Mouse (Mus musculus) gastrocnemius, adult 2 months (tissue): ENCODE results near the gene Oasl1. TPM values are rescaled to one million over a fixed set of nuclear protein-coding genes. Genes with fewer than 3 reads are reported as not detected.

Source experiments
- DNase-seq: peaks from one replicate; pipeline ENCODE4 v3.0.0; 2022
- H3K27ac ChIP-seq: fragments of 200-600 bp; 2 replicates; pipeline ENCODE4 v1.8.1; 2022; ENCODE audit warnings: mild to moderate bottlenecking
- H3K4me3 ChIP-seq: fragments of 200-600 bp; 2 replicates; pipeline ENCODE4 v1.8.1; 2022; ENCODE audit warnings: mild to moderate bottlenecking, moderate library complexity
- CTCF ChIP-seq: fragments of 200-600 bp; IDR thresholded peaks from 2 replicates; pipeline ENCODE4 v1.8.1; 2022; ENCODE audit warnings: antibody characterized with exemption, mild to moderate bottlenecking, moderate library complexity
- intact Hi-C: fragments of 180-260 bp; cut with DNase I; formaldehyde crosslinking; loops from one replicate; pipeline ENCODE4 v1.15.1; 2025
- total RNA-seq, 2 experiments: library from RNA; stranded (reverse); gene quantifications; 2 replicates each; pipeline ENCODE4 v1.2.3; 2021

The Oasl1 gene
- total RNA-seq, 2 experiments from 2014 or later: 0.64 TPM; not detected in 1

DNA sequence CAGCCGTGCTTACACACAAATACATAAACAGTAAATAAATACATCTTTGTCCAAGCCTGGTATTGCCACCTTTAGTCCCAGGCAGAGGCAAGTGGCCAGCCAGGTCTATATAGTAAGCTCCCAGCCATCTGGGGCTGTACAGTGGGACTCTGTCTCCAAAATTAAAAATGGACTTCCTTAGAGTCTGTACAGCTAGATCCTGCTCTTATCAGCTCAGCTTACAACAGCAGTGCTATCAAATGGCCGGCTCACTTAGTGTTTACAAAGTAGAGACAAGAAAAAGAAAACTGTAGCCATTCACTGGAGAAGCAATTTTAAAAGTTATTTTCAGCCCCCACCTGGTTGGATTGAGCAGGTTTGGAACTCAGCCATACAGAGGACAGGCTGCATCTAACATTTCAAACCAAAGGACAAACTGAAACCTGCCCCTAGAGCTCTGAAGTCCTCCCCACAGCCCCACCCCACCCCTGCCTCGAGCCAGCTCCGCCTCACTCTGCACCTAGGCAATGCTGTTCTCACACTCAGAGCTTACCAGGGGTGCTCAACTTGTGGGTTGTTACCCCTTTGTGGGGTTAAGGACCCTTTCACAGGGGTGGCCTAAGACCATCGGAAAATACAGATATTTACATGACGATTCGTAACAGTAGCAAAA lies 41.4 kb downstream of the Oasl1 start:
- intact Hi-C loops: no loop called here
- TF ChIP-seq CTCF: peak; percentile 9; the same call in 1 of the 2 replicates
- peak overlapping the region; percentile 50 for H3K4me3 ChIP-seq
- H3K27ac ChIP-seq: peak overlapping the region; percentile 79
- DNase-seq: peak; percentile 44

DNA sequence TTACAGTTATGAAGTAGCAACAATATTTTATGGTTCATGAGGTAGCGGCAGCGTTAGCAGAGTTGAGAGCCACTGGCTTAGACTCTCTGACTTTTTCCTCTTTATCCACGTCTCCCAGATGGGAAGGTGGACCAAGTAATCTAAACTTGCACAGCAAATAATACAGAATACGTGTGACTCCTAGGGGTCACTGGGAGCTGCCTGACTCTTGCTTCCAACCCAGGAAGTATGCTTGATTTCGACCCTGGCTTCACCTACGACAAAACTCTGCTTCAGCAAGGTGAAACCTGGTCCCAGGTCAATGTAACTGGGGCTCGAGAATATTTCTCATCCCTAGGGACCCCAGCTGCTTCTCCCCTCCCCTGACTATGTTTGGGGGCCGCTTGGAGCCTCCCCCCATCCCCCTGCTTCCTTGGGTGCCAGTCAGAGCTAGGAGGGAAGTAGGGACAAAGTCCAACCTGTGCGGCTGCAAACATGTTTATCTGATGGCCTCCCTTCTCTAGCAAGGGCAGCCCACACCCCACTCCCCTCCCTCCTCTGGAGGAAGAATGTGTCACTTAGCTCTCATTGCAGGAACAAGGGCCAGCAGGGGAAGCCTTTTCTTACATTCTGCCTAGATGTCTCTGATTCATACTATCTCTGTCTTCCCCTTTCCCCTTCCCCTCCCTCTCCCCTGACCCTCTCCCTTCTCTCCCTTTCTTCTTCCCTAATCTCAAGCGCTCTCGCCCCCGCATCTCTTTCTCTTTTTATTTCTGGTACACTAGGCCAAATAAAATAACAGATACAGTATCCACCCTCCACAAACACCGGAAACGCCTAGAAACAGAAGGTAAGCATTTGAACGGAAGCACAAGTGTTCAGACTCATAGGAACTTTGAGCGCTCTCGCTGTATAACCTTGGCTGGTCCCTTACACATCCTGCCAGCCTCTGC lies 42.2 kb downstream of the Oasl1 start:
- DNase-seq: no peak
- H3K27ac ChIP-seq: peak overlapping the region; percentile 38; the same call in 1 of the 2 replicates
- no peak for TF ChIP-seq CTCF

DNA sequence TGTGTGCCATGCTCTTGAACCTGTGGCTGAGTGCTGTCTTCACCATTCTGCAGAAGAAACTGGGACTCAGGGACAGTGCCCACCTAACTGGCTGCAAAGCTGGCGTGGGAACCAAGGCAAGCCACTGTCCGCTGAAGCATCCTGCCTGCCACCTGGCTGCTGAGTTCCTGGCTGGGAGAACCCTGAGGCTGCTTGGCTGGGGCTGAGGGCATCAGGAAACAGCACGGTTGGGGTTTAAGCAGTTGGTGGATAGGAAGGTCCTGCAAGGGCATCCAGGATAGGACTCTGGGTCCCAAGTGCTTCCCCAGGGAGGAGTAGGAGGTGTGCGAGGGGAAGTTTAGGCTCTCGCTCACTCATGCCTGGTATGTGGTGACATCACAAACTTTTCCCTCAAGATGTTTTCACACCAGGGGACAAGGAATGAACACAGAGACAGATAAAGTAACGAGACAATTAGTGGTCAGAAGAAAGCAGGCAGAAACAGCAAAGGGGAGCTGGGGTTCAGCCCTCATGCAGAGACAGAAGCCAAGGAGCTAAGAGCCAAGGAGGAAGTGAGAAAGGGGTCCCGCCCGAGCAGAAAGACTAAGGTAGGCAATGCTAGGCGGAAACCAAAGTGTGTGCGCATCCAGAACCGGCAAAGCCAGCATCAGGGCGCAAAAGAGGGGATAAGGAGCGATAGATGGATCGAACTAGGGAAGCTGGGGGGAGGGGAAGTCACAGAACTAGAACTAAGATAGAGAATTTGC lies 44.7 kb downstream of the Oasl1 start:
- DNase-seq: no peak
- TF ChIP-seq CTCF: no peak
- Histone ChIP-seq H3K4me3 (no peak overlapping the region), H3K27ac (no peak overlapping the region)
- intact Hi-C loops: no loop called here

More for the DNA sequence above, 42.2 kb downstream of the Oasl1 start:
- intact Hi-C loops: no loop called here
- no peak overlapping the region for H3K4me3 ChIP-seq

DNA sequence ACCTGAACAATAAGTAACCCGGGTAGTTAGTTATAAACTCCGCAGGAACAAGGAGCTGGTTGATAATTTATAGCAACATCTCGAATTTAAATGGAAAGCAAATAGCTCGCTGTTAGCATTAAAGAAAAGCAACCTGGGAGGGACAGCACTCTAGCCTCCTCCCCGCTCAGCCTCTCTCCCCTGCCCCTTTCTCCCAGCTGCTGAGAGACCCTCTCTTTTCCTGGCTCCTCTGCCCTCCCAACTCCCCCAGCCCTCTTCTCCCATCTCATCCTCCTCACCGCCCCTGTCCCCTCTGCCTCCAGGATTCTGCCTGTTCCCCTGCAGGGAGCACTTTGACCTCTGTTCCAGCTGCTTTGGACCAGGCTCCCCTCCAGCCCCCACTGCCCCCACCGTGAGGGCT lies 45.6 kb downstream of the Oasl1 start:
- no peak for DNase-seq
- Histone ChIP-seq H3K27ac (no peak overlapping the region), H3K4me3 (no peak overlapping the region)
- intact Hi-C loops: no loop called here
- no peak for TF ChIP-seq CTCF

DNA sequence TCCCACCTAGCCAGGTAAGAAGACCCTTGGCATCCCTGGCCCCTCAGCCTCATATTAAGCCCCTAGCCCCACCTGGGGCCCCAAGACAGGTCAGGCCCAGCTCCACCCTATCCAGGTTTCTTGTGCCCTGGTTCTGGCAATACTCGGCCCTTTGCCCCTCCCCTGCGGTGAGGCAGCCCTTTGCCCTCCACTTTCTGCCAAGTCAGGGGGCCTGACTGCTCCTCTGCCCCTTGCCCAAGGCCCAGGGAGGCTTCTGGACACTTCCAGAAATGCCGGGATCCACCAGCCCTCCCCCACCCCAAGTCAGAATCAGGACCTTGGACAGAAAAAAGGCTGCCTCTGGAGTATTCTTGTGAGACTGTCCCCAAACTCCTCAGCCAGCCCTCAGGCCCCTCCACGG lies 46.0 kb downstream of the Oasl1 start:
- intact Hi-C loops: no loop called here

DNA sequence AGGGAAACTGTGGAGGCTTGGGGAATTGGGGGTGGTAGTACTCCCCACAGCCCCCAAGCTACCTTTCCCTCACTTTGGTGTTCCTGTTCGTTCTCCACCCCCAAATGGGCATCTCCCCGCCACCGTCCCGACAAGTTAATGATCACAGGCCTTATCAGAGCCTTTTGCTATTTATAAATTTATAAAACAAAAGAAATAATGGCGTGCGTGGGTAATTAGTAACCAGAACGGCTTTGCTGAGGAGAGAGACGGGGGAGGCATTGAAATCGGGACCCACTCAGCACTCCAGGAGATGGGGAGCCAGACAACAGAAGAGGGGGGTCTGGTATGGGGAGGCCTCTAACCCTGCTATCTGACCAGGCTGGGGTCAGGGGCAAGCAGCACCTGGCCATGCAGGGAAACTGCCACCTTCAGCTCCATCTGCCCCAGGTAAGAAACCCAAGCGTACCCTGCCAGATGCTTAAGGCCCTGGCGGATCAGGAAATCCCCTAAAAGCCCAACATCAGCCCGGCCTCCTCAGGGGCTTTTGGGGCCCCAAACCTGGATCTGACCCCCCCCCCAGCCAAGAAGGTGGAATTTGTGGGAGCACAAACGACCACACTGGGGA lies 46.7 kb downstream of the Oasl1 start:
- no peak for DNase-seq
- TF ChIP-seq CTCF: no peak
- Histone ChIP-seq H3K27ac (no peak overlapping the region), H3K4me3 (no peak overlapping the region)
- intact Hi-C loops: no loop called here

More for the DNA sequence above, 46.0 kb downstream of the Oasl1 start:
- no peak for TF ChIP-seq CTCF
- DNase-seq: no peak
- Histone ChIP-seq H3K4me3 (no peak overlapping the region), H3K27ac (no peak overlapping the region)

DNA sequence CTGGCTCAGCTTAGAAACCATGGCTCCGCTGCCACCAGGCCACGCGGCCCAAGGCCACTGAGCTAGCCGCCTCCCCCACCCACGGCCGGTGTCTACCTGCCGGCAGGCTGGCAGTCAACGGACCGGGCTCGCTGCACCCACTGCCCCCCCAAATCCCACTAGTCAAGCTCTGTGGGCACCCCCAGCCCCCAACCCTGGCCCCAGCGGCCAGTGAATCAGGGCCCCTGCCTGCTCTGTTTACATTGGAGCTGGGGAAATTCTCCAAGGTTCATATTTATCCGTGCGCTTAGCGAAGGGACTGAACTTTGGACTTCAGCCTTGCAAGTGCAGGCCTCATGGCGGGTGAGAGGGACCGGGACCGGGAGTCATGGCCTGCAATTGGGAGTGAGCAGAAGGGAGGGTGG lies 47.8 kb downstream of the Oasl1 start, which contains the start of gene Hnf1a:
TSS of gene Hnf1a (minus strand) at position 271 of the 404 bp plus-strand sequence.
- Histone ChIP-seq H3K4me3 (no peak within 1 kb of the TSS), H3K27ac (no peak within 1 kb of the TSS)
- TF ChIP-seq CTCF: no peak
- intact Hi-C loops: no loop called here
- no peak for DNase-seq

DNA sequence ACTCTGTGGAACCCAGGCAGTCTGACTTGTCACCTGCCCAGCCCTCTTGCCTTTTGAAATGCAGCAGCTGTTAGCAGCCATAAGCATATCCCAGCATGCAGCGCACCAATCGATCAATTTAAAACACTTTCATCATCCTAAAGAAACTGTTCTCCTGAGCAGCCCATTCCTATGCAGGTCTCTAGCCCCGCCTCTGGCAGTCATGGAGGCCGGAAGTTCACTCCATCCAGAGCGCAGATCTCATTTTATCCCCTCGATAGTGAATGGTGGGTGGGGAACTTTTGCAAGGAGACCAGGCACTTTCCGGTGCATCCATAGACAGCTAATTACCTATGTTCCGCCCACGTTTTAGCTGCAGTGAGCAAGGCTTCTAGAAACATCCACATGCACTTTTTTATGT lies 49.2 kb downstream of the Oasl1 start:
- no peak for TF ChIP-seq CTCF
- no peak for DNase-seq
- no peak overlapping the region for H3K4me3 ChIP-seq
- intact Hi-C loops: no loop called here
- H3K27ac ChIP-seq: no peak overlapping the region

DNA sequence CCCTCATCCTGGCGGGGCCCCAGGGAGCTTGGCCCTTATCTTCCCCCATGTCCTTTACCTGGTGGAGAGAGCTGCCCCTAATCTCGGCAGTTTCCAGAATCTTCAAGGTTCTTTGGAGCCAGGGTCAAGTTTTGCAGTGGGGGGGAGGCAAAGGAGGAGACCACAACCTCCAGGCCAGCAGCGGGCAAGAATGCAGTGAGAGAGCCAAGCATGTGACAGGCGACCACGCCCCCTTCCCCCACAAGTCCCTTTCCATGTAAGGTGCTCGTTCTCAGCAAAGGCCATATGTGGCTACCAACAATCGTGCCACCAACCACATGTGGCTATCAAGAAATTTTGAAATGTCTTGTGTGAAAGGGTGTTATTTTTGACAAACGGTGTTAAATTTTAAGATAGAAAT lies 50.1 kb downstream of the Oasl1 start:
- intact Hi-C loops: no loop called here
- DNase-seq: no peak
- TF ChIP-seq CTCF: no peak
- no peak overlapping the region for H3K27ac ChIP-seq
- H3K4me3 ChIP-seq: no peak overlapping the region

DNA sequence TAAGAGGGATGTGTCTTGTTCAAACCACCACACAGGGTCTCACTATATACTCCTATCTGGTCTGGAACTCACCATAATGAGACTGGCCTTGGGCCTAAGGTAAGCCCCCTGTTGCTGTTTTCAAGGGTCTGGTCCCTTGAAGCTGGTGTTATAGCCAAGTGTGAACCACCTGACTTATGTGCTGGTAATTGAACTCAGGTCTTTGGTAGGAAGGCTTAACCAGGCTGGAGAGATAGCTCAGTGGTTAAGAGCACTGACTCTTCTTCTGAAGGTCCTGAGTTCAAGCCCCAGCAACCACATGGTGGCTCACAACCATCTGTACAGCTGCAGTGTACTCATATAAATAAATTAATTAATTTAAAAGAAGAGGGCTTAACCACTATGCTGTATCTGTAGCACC lies 53.9 kb downstream of the Oasl1 start:
- DNase-seq: no peak

DNA sequence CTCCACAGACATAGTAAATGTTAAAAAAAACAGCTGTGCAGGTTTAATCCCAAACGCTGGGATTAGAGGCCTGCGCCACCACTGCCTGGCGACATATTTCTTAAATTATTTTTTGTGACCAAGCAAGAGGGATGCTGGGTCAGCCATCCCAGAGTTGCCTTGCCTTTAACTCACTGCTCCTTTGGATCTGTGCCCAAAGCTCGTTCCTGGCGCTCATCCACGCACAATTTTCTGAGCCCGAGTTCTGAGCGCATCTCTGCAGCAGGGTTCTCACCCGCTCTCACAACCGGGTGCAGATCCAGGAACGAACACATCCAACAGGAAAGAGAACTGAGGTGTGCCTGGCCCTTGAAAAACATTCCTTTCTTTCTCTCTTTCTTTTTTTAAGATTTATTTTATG lies 55.4 kb downstream of the Oasl1 start:
- intact Hi-C loops: loop anchor here (5.0 kb wide), 2 partner anchors 209 to 259 kb away; partner anchors contain the start of gene Pop5
- no peak overlapping the region for H3K4me3 ChIP-seq
- TF ChIP-seq CTCF: no peak
- no peak overlapping the region for H3K27ac ChIP-seq
- peak; percentile 35 for DNase-seq

More for the DNA sequence above, 53.9 kb downstream of the Oasl1 start:
- no peak overlapping the region for H3K27ac ChIP-seq
- no peak overlapping the region for H3K4me3 ChIP-seq
- intact Hi-C loops: loop anchor here (5.0 kb wide), 2 partner anchors 210 to 260 kb away; partner anchors contain the start of gene Pop5
- TF ChIP-seq CTCF: no peak

DNA sequence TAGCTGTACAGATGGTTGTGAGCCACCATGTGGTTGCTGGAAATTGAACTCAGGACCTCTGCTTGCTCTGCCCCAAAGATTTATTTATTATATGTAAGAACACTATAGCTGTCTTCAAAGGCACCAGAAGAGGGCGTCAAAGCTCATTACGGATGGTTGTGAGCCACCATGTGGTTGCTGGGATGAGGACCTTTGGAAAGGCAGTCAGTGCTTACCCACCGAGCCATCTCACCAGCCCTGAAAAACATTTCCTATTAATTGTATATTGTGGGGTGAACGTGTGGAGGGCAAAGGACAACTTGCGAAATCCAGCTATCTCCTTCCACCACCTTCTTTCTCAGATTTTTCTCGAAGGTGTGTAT lies 55.8 kb downstream of the Oasl1 start:
- TF ChIP-seq CTCF: no peak
- no peak overlapping the region for H3K27ac ChIP-seq
- intact Hi-C loops: loop anchor here (1.0 to 5.0 kb wide), 3 partner anchors 97 to 258 kb away; partner anchors contain the start of gene Pop5
- H3K4me3 ChIP-seq: peak overlapping the region; percentile 79
- no peak for DNase-seq
